Mouse (Mus musculus) spleen, embryonic (tissue): ENCODE measurements around the gene Sorl1.

Experiments used
- CTCF ChIA-PET: fragments of 350-600 bp; sonication (Branson Sonifier 250); formaldehyde crosslinking; loops from one replicate; lab custom pipeline; 2022; lab: Charles Lee

Gene Sorl1

DNA sequence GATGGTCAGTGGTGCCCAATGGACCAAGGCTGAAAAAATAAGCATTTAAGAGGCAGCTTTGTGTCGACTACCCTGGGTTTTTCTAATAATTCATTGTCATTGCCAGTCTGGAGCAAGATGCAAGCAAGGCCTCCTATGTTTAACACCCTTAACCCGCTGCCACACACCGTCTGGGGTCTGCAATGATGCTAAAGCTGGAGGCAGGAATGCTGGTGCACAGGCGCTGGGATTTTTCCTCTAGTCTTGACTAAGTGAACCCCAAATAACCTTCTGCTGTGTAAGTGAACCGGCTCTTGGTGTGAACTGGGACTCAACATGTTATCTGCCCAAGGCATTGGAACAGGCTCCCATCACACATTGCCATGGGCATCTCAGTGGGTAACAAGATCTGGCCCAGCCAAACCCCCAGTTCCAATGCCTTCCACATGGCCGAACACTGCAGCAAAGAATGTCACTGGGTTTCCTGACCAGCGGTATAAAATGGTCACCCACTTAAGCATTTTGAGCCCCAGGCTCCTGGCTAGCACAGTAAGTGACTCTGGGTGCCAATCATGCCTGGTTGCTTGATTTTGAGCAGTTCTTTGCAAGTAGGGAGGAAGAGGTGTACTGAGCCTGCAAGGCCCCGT lies 186.6 kb downstream of the Sorl1 start:
- CTCF ChIA-PET = no interaction called here

DNA sequence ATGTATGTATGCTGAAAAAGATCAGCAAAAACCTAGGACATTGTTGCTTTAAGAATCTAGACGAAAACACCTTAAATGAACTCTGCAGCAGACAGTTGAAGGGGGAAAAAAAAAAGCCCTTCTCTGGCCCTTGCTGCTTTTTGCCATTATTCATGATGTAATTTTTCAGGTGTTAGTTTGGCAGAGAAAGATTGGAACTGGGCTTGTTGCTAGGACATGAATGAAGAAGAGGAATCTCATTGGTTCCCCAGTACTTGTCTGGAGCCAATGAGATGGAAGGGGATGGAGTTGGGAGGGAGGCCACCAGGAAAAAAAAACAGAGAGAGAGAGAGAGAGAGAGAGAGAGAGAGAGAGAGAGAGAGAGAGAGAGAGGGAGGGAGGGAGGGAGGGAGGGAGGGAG lies 187.5 kb downstream of the Sorl1 start:
- CTCF ChIA-PET = interaction anchor here (0.5 kb wide), 1 partner anchor 1387 kb away, joined by 3 read pairs; no protein-coding TSS in a partner anchor

DNA sequence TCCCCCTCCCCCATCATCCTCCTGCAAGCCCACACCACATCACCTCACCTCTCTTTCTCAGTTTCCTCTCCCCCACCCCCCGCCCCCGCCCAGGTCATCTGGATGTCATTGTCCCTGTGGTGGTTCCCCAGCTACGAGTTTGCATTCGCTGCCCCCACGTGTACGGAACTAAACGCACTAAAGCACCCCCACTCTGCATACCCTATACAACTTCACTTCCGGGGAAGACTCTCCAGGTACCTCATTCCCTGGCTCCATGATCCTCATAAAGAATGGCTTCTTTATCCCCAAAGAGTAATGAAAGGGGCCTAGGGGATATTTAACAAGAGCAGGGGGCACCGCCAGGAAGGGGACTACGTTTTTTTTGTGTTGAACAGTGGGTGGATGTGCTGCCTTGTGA lies 188.1 kb downstream of the Sorl1 start:
- CTCF ChIA-PET = interaction anchor here (0.5 kb wide), 1 partner anchor 1386 kb away, joined by 3 read pairs; no protein-coding TSS in a partner anchor

DNA sequence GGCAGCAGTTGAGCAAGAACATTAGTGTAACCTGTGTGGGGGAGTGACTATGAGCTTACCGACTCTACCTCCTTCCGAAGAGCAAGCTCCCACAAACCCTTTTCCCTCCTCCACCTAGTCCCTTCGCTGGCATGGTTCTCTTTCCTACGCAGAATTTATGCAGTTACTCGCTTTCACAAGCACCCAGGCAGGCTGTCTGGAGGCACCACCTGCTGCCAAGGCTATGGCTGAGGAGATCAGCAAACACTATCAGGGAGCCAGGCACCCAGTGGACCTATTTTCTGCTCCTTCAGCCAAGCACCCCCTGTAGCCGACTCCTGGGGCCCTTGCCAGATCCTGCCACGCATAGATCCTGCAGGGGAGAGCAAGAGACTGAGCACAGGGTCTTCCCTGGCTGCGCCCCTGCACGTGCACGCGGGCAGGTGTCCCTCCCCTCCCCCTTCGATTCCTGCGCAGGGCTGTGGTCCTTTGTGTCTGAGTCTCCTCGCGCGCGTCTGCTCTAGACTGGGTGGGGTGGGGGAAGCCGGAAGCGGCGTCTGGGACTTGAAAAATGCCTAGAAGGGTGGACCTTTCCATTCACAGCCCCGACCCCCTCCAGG lies 188.6 kb downstream of the Sorl1 start:
- CTCF ChIA-PET = no interaction called here

DNA sequence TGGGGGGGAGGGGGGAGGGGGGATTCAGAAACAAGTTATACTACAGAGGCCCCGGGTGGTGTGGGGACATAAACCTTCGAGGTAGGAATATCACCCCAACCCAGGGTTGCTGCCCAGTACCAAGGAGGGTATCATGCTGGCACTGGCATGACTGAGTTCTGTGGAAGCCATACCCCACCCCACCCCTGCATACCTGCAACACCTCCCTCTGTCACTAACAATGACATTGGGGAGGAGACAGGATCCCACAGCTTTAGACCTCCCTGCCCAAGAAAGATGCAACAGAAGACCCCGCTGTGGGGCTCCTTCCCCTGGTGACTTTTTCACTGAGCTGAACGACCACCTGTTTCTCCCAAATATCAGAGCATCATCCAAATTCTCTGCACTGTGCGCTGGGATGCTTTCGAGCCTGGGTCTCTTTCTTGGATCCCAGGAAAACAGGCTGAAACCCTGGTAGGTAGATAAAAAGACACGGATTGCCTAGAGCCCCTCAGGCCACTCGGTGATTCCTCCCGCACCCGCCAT lies 189.2 kb downstream of the Sorl1 start:
- CTCF ChIA-PET = no interaction called here

DNA sequence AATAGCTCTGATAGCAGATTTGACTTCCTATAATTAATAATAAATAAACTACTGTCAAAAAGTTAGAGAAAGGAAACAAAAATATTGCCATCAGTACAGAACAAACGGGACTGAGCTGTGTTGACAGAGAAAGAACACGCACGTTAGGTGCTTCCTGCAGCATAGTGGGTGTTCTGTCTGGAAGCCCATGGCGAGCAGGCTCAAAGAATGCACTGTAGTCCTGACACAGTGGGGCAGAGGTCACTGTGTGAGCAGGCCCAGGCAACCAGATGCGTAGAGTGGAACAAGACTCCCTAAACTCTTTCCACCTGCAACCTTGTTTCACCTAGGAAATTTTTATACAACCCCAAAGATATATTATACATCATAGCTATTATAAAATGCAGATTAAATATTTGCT lies 194.1 kb downstream of the Sorl1 start:
- CTCF ChIA-PET = no interaction called here

DNA sequence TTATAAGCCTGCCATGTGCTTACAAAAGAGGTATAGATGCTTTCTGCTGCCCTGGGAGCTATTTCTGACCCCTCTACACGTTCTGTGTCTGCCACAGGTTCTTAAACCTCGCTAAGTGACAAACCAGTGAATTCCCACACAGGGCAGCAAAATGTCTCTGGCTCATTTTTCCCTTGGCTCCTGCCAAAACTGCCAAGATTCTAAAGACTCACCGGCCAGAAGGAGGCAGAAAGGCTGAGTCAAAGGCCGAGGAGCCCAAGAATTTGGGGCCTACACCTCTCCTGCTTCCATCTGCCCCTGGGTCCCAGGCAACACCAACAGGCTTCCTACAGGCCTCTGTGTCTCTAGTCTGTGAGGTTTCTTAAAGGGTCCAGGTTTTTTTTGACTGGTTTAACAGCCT lies 198.4 kb downstream of the Sorl1 start:
- CTCF ChIA-PET = no interaction called here

DNA sequence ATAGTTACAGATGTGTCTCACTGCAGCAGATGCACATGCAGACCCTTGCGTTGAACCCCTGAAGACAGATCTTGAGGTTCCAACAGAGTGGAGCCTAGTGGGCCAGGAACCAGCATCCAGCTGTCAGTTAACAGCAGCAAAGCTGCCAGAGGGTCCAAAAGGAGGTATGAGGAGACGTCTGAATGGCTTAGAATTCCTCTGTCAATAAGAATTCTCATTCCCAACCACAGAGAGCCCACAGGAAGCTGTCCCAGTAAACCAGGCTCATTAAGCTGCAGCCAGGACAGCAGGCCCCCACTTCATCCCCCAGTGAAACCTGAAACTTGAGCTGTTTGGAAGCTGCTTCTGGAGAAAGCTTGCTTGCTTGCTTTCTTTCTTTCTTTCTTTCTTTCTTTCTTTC lies 200.0 kb downstream of the Sorl1 start:
- CTCF ChIA-PET = no interaction called here

DNA sequence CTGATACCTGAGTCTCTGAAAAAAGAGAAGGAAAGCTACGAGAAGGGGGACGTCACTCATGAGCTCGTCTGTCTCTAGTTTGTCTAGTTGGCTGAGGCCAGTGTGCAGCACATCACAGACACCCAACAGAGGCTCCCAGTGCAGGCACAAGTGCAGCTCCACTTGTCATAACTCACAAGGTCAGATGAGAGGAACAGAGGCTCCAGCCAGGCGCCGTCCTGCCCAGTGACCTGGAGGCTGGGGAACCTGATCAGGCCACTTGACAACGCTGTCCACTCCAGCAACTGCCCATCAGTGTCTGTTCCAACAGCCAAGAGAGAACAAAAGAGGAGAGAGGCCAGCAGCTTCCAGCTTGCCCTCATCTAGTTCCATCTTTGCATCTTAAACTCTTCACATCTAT lies 201.7 kb downstream of the Sorl1 start:
- CTCF ChIA-PET = no interaction called here

DNA sequence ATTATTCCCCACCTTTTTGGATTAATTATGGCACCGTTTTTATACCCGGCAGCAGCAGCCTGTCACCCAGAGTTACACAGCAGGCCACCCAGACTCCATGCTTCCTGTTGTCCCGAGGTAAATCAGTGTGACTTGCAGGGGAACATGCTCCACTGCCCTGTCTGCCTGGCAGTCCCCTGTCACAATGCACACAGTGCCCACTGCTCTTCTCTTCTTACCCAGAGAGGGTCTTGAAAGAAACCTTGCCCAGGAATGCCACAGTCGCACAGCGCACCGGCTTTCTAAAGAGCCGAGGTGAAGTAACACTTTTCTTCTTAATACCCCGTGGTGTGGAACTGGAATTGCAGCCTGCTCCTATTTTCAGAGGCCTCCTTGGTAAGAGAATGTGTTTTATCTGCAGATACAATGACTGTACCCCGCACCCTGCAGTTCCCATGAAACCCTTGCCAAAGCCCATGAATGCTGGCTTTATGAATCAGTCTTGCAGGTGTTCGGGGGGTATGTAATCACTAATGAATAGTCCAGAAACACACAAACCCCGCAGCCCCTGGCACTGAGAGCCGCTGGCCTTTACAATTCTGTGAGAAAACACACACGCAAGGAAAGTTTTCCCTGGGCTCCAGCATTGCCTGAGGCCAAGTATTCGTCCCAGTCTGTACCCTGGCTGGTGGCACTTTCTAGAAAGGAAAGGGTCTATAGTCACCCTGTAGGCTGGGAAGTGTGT lies 205.3 kb downstream of the Sorl1 start:
- CTCF ChIA-PET = no interaction called here

DNA sequence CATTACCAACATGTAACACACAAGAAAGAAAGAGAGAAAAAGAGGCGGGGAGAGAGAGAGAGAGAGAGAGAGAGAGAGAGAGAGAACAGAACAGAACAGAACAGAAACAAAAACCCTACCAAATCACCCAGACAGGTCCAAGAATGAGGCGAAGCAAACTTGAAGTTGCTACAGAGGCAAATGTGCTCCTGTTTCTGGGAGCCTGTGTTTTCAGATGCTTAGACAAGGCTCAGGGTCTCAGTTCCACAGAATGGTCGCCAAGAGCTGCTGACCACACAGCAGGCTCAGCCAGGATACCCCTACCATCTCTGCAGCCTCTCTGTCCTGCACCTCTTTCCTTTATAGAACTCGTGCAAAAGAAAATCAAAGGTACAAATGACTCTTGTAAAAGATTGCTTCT lies 205.9 kb downstream of the Sorl1 start:
- CTCF ChIA-PET = no interaction called here

DNA sequence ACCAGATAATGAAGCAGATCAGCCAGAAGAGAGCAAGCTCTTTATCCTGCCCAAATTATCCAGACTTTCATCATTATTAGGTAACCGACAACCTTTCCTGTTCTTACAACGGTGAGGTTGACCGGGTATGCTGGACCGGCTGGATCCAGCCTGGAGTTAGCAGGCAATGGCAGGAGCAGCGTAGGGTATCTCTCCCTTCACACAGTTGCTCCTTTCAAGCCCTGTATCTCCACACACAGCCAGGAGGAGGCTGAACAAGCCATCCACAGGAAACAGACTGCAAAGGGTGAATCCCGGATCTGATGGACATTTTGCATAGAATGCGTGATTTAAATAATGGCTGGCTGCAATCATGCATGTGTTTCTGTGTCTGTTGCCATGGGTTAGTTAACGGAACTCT lies 208.5 kb downstream of the Sorl1 start:
- CTCF ChIA-PET = no interaction called here
